In the genomic region with DNA sequence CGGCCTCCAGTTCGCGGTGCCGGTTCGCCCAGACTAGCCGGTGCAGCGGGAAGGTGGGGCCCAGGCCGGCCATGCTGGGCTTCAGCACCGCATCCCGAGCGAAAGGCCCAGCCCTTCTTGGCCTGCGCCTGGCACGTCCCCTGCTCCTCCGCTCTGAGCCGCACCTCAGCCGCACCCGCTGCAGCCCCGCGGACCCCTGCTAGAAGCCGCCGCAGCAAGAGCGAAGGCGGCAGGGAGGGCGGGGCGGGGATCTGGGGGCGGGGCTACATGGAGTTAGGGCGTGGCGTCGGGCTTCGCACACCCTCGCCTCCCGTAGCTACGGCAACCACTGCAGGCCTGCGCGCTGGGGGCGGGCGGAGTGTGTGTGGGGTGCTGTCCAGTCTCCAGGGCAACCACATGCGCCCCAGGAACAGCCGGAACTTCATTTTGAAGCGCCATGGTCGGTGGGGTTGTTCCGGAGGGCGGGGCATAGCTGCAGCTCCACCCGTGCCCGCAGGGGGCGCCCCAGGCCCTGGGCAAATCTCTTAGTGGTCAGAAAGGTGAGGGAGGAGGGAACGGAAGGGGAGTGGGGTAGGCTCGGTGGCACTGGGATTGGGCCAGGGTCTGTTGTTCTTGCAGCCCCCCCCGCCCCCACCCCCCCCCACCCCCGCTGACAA, we compare ENCODE assay signal across 8 mouse cellular contexts. TPM values are rescaled to one million over a fixed set of nuclear protein-coding genes. Genes with fewer than 3 reads are reported as not detected.
DNase-seq lines count a peak whose midpoint lies in the region; ATAC-seq lines count a peak whose summit lies in the region.

A gene (minus strand): TSS at position 240 of the 656 bp plus-strand sequence.

- under 1% methylated on average over 50 of the region's 50 CpGs for WGBS in intestine, embryonic 15.5 days

- no peaks in the 10 kb centered on the region for H3K27me3 ChIP-seq in intestine, embryonic 15.5 days (replicated peaks)

- 0 out of 2 replicates have a peak within 1 kb of the TSS, but pooled peaks have one; percentile 40 for H3K27ac ChIP-seq in intestine, embryonic 15.5 days

- ATAC-seq in intestine, embryonic 15.5 days = peak; percentile 96
- ATAC-seq in megakaryocyte-erythroid progenitor cell, adult 5-6 weeks (replicated peaks; ENCODE audit: low FRiP score, low TSS enrichment, poor library complexity, severe bottlenecking) = peak; percentile 89

- peak within 1 kb of the TSS; percentile 59 for H3K9ac ChIP-seq in intestine, embryonic 15.5 days

- no peaks in the 10 kb centered on the region for H3K9me3 ChIP-seq in intestine, embryonic 15.5 days

- intact Hi-C loops in gastrocnemius, postnatal 36 days (cut with DNase I) = loop anchor here (2.0 kb wide), 1 partner anchor 20 kb away; no protein-coding TSS in a partner anchor
- intact Hi-C loops in left cerebral cortex, postnatal 14 days (cut with DNase I) = no loop called here

- DNase-seq in adrenal gland, adult 8-10 months = peak; percentile 83
- DNase-seq in embryo, embryonic 11.5 days (ENCODE audit: low read depth, low spot score) = peak; percentile 70
- peak; percentile 68 to 84 for DNase-seq in gastrocnemius, postnatal 36 days
- peak; percentile 93 to 98 for DNase-seq in left cerebral cortex, postnatal 14 days (ENCODE audit: low spot score in 2 of 2)
- peak; percentile 92 for DNase-seq in right cerebral cortex, postnatal 25 days
- DNase-seq in urinary bladder, postnatal 36 days (ENCODE audit: low spot score in 2 of 2) = peak; percentile 83 to 84

- H3K4me2 ChIP-seq in intestine, embryonic 15.5 days (replicated peaks) = peak within 1 kb of the TSS; percentile 88

- peak within 1 kb of the TSS; percentile 55 for H3K4me3 ChIP-seq in intestine, embryonic 15.5 days (replicated peaks)

- peaks cover 11% of the 10 kb centered on the region for H3K4me1 ChIP-seq in intestine, embryonic 15.5 days (replicated peaks)

- peaks cover 27% of the 10 kb centered on the region for H3K36me3 ChIP-seq in intestine, embryonic 15.5 days

RNA-seq across cellular contexts. Expression of the gene that starts here (rescaled TPM):
- total RNA-seq in adrenal gland, adult 8-10 months (2022) = 10 to 100 TPM in 1 of 4 experiments, 1 to 10 TPM in 3; 4.3 to 10.6 (median 6.8) TPM
- under 1 TPM; 0.23 to 0.27 TPM for total RNA-seq in gastrocnemius, postnatal 36 days (2021)
- polyA plus RNA-seq in intestine, embryonic 15.5 days (2015; fragmentation: Nextera tagmentation; extraction: Ambion mirVana) = 5.3 and 5.7 TPM in 2 replicates
- 10 to 100 TPM; 84.5 to 84.9 TPM for total RNA-seq in left cerebral cortex, postnatal 14 days (2021)
- total RNA-seq in megakaryocyte-erythroid progenitor cell, adult 5-6 weeks (2014; fragmentation: Nextera tagmentation) = 1.0 and 2.2 TPM in 2 replicates
- total RNA-seq in megakaryocyte-erythroid progenitor cell, adult 5-6 weeks (2017) = 0.61 TPM in 1 of 2 replicates, not detected in the other

Comparison
In these comparisons a context has a peak if more than half of its experiments do, and no peak if none do; other contexts are left out.
1. Peak in every context shown above with its lines: DNase-seq, ATAC-seq, H3K4me3 ChIP-seq and H3K27ac ChIP-seq.
2. RNA of the gene that starts here (total RNA-seq): 84.5 to 84.9 TPM in left cerebral cortex, postnatal 14 days; 4.3 to 10.6 TPM in adrenal gland, adult 8-10 months, 0.61 to 2.2 TPM in megakaryocyte-erythroid progenitor cell, adult 5-6 weeks and 0.23 to 0.27 TPM in gastrocnemius, postnatal 36 days; every median in the first group is over 4 times any median in the second.
3. Peak in DNase-seq in gastrocnemius, postnatal 36 days; RNA of the gene not detected or under 1 TPM.